Mouse (Mus musculus) testis, adult 2 months (tissue): Measurements from ENCODE around the gene Mast1.

Source experiments
- CTCF ChIP-seq: fragments of 200-500 bp; IDR thresholded peaks from 2 replicates; pipeline ENCODE4 v1.5.1; 2012; ENCODE audit warnings: low read depth, mild to moderate bottlenecking, inconsistent platforms, low read length, moderate library complexity; ENCODE audit not compliant: control insufficient read depth, insufficient read depth, insufficient replicate concordance
- POLR2A ChIP-seq: fragments of 200-500 bp; IDR thresholded peaks from 2 replicates; pipeline ENCODE4 v1.6.1; 2012; ENCODE audit warnings: low read depth, mild to moderate bottlenecking, inconsistent platforms, low read length, moderate library complexity; ENCODE audit not compliant: control insufficient read depth

GRCm38 (mm10) chr8:84943699-84944098 lies 6.5 kb upstream of the Mast1 start:
- TF ChIP-seq CTCF (no peak), POLR2A (no peak)
